Mouse (Mus musculus): Measurements from ENCODE around the gene Rcvrn. TPM values are rescaled to one million over a fixed set of nuclear protein-coding genes. Genes with fewer than 3 reads are reported as not detected.

The Rcvrn gene
- polyA plus RNA-seq, 1 experiment from 2014 or later = not detected

- Histone ChIP-seq H3K27ac (ENCODE audit: low read depth, low read length) (no peak overlapping the region), H3K4me2 (replicated peaks; ENCODE audit: low read depth, low read length) (no peak overlapping the region), H3K27me3 (ENCODE audit: control insufficient read depth, insufficient read depth, low read length) (no peaks in the 10 kb centered on the region), H3K36me3 (ENCODE audit: control insufficient read depth, insufficient read depth, low read length) (no peaks in the 10 kb centered on the region), H3K4me1 (ENCODE audit: control insufficient read depth, insufficient read depth, low read length) (no peaks in the 10 kb centered on the region), H3K4me3 (ENCODE audit: low read length) (no peak overlapping the region), H3K9me3 (ENCODE audit: control insufficient read depth, low read length) (no peaks in the 10 kb centered on the region), H3K9ac (ENCODE audit: low read depth, low read length) (no peak overlapping the region)
- ATAC-seq (ENCODE audit: low FRiP score, low TSS enrichment) = no peak
- 87% methylated on average over 1 of the region's 1 CpGs for WGBS
These were observed 38.6 kb downstream of the Rcvrn start for GRCm38 (mm10) chr11:67733726-67734125.

- WGBS = 76% methylated on average over 3 of the region's 3 CpGs
- H3K4me2 ChIP-seq (replicated peaks; ENCODE audit: low read depth, low read length) = no peak overlapping the region
- no peaks in the 10 kb centered on the region for H3K9me3 ChIP-seq (ENCODE audit: control insufficient read depth, low read length)
- no peaks in the 10 kb centered on the region for H3K36me3 ChIP-seq (ENCODE audit: control insufficient read depth, insufficient read depth, low read length)
- ATAC-seq (ENCODE audit: low FRiP score, low TSS enrichment) = no peak
- H3K27ac ChIP-seq (ENCODE audit: low read depth, low read length) = no peak overlapping the region
- no peak overlapping the region for H3K9ac ChIP-seq (ENCODE audit: low read depth, low read length)
- no peaks in the 10 kb centered on the region for H3K4me1 ChIP-seq (ENCODE audit: control insufficient read depth, insufficient read depth, low read length)
- no peak overlapping the region for H3K4me3 ChIP-seq (ENCODE audit: low read length)
- no peaks in the 10 kb centered on the region for H3K27me3 ChIP-seq (ENCODE audit: control insufficient read depth, insufficient read depth, low read length)
These were observed 39.5 kb downstream of the Rcvrn start for GRCm38 (mm10) chr11:67734597-67734996.

DNA sequence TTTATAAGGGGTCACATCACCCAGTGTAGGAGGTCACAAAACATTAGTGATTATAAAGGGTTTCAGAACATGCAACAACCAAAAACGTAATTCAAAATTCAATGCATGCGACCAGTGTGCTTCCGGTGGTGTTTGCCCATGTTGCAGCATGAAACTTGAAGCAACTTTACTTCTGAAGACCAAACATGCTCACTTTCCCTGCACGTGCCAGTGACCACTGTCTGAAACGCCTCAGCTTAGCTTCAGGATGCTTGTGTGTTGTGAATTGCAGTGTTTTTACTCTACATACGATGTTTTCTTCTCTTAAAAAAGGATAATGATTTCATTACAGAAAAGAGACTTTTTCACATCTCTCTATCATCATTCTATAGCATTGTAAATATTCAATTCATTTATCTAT lies 43.2 kb downstream of the Rcvrn start:
- H3K9me3 ChIP-seq (ENCODE audit: control insufficient read depth, low read length) = no peaks in the 10 kb centered on the region
- no peaks in the 10 kb centered on the region for H3K27me3 ChIP-seq (ENCODE audit: control insufficient read depth, insufficient read depth, low read length)
- no peak overlapping the region for H3K4me2 ChIP-seq (replicated peaks; ENCODE audit: low read depth, low read length)
- 85% methylated on average over 6 of the region's 6 CpGs for WGBS
- H3K27ac ChIP-seq (ENCODE audit: low read depth, low read length) = no peak overlapping the region
- no peak overlapping the region for H3K4me3 ChIP-seq (ENCODE audit: low read length)
- H3K4me1 ChIP-seq (ENCODE audit: control insufficient read depth, insufficient read depth, low read length) = no peaks in the 10 kb centered on the region
- no peak for ATAC-seq (ENCODE audit: low FRiP score, low TSS enrichment)
- H3K36me3 ChIP-seq (ENCODE audit: control insufficient read depth, insufficient read depth, low read length) = no peaks in the 10 kb centered on the region
- H3K9ac ChIP-seq (ENCODE audit: low read depth, low read length) = no peak overlapping the region

GRCm38 (mm10) chr11:67738846-67739490 lies 43.8 kb downstream of the Rcvrn start:
- Histone ChIP-seq H3K9me3 (ENCODE audit: control insufficient read depth, low read length) (no peaks in the 10 kb centered on the region), H3K36me3 (ENCODE audit: control insufficient read depth, insufficient read depth, low read length) (no peaks in the 10 kb centered on the region), H3K9ac (ENCODE audit: low read depth, low read length) (no peak overlapping the region), H3K4me3 (ENCODE audit: low read length) (no peak overlapping the region), H3K27me3 (ENCODE audit: control insufficient read depth, insufficient read depth, low read length) (no peaks in the 10 kb centered on the region), H3K27ac (ENCODE audit: low read depth, low read length) (no peak overlapping the region), H3K4me1 (ENCODE audit: control insufficient read depth, insufficient read depth, low read length) (no peaks in the 10 kb centered on the region), H3K4me2 (replicated peaks; ENCODE audit: low read depth, low read length) (no peak overlapping the region)
- ATAC-seq (ENCODE audit: low FRiP score, low TSS enrichment) = no peak
- WGBS = 58% methylated on average over 5 of the region's 5 CpGs

DNA sequence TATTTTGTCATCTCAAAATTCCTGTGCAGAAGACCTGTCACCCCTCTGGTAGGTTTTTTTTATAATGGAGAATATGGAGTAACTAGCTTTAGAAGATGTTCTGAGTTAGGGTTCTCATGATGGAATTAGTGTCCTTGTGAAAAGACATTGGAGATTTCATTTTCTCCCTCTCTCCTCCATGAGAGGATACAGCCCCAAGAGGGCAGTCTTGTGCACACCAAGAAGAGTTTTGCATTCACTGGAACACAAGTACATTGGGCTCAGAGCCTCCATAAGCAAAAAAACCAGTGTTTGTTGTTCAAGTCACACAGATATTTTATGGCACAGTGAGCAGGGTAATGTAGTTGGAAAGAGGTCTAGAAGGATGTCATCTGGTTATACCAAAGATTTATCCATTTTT lies 46.4 kb downstream of the Rcvrn start:
- no peaks in the 10 kb centered on the region for H3K4me1 ChIP-seq (ENCODE audit: control insufficient read depth, insufficient read depth, low read length)
- no peak for ATAC-seq (ENCODE audit: low FRiP score, low TSS enrichment)
- no peaks in the 10 kb centered on the region for H3K9me3 ChIP-seq (ENCODE audit: control insufficient read depth, low read length)
- no peak overlapping the region for H3K9ac ChIP-seq (ENCODE audit: low read depth, low read length)
- no peaks in the 10 kb centered on the region for H3K27me3 ChIP-seq (ENCODE audit: control insufficient read depth, insufficient read depth, low read length)
- H3K36me3 ChIP-seq (ENCODE audit: control insufficient read depth, insufficient read depth, low read length) = no peaks in the 10 kb centered on the region
- no peak overlapping the region for H3K4me3 ChIP-seq (ENCODE audit: low read length)
- H3K4me2 ChIP-seq (replicated peaks; ENCODE audit: low read depth, low read length) = no peak overlapping the region
- H3K27ac ChIP-seq (ENCODE audit: low read depth, low read length) = no peak overlapping the region

Other genes starting within 250 kb of the Rcvrn start
- 7.9 and 8.3 TPM in 2 replicates for gene Gas7, start 239.9 kb upstream of the Rcvrn start, polyA plus RNA-seq (2014; fragmentation: Nextera tagmentation; extraction: Ambion mirVana)
- not detected in 2 replicates for gene Glp2r, start 75.8 kb downstream of the Rcvrn start, polyA plus RNA-seq (2014; fragmentation: Nextera tagmentation; extraction: Ambion mirVana)
- not detected in 2 replicates for gene Gsg1l2, start 79.3 kb downstream of the Rcvrn start, polyA plus RNA-seq (2014; fragmentation: Nextera tagmentation; extraction: Ambion mirVana)
- gene Dhrs7c, start 102.9 kb downstream of the Rcvrn start, polyA plus RNA-seq (2014; fragmentation: Nextera tagmentation; extraction: Ambion mirVana) = not detected in 2 replicates
- gene Usp43, start 226.8 kb downstream of the Rcvrn start, polyA plus RNA-seq (2014; fragmentation: Nextera tagmentation; extraction: Ambion mirVana) = 1.3 and 3.3 TPM in 2 replicates